Comparison of ENCODE assay signal across 10 mouse cellular contexts in genomic region chr6:54165246-54165645, GRCm38 (mm10).
"Had no signal": no experiment of that assay in that cellular context is flagged by ENCODE, and none has a peak within 500 bp of the region (broad histone marks: within the 10 kb centered on the region; RNA-seq: fewer than 3 reads in every experiment).

No protein-coding gene starts in this region.

- H3K9ac ChIP-seq: lung, embryonic 15.5 days; midbrain, embryonic 12.5 days; neural tube, embryonic 13.5 days; neural tube, embryonic 15.5 days had no signal

- H3K9me3 ChIP-seq: lung, embryonic 15.5 days; midbrain, embryonic 10.5 days; midbrain, embryonic 12.5 days; neural tube, embryonic 13.5 days; neural tube, embryonic 15.5 days had no signal

- H3K4me3 ChIP-seq: lung, embryonic 15.5 days; midbrain, embryonic 10.5 days; midbrain, embryonic 12.5 days; myocyte; neural tube, embryonic 13.5 days; neural tube, embryonic 15.5 days had no signal

- H3K36me3 ChIP-seq: lung, embryonic 15.5 days; midbrain, embryonic 10.5 days; midbrain, embryonic 12.5 days; neural tube, embryonic 13.5 days; neural tube, embryonic 15.5 days had no signal

- H3K27ac ChIP-seq: lung, embryonic 15.5 days; midbrain, embryonic 10.5 days; midbrain, embryonic 12.5 days; neural tube, embryonic 13.5 days; neural tube, embryonic 15.5 days had no signal

- H3K27me3 ChIP-seq: lung, embryonic 15.5 days; midbrain, embryonic 12.5 days; neural tube, embryonic 13.5 days; neural tube, embryonic 15.5 days had no signal

- H3K4me2 ChIP-seq: lung, embryonic 15.5 days; midbrain, embryonic 12.5 days; neural tube, embryonic 13.5 days; neural tube, embryonic 15.5 days had no signal

- ATAC-seq: midbrain, embryonic 16.5 days had no signal

- DNase-seq: right cerebral cortex, adult 18-20 months; right cerebral cortex, postnatal 25 days; thymus, adult 18-20 months had no signal
